Mouse (Mus musculus): ENCODE measurements around the gene 1700029P11Rik.
"Not testable (repeated sequence)": the region's sequence is repeated elsewhere in the genome, so short reads cannot be mapped to it uniquely, and the experiment has no call there.

The 1700029P11Rik gene

DNA sequence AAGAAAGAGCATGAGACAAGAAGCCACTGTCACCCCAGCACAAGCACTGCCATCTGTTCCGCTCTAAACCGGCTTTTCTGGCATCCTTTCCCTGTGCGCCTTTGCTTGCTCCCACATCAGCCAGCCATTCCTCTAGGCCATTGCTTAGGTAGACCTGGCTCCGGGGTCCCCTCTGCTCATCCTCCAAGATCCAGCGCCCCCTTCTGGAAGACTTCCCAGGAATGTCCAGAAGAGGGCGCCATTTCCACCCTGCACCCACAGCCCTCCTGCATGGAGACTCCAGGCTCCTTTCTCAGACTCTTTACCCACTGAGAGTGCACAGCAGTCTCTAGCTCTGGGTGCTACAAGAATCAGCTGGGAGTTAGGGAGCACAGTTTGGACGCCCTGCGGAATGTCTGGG is 23.9 kb upstream of the 1700029P11Rik start:
- in situ Hi-C loops (cut with MboI, MseI) = loop anchor here in 1 of 2 experiments (5.0 kb wide), 1 partner anchor 36 kb away; no protein-coding TSS in a partner anchor

DNA sequence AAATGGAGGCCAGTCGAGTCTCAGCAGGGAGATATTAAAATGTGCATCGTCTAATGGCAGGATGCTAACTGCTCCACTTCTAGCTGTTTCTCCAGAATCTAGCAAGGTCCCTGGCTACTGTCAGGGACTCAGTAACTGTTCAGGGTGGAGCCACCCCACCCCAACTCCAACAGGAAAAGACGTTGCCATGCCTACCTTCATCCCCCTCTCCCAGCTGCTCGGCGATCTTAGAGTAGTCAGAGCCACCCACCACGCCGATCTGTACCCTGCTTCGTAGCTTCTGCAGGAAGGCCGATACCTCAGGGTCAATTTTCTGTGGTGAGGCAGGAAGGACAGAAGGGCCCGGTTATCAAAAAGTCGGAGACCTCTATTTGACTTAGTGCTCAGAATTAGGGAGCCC is 22.7 kb upstream of the 1700029P11Rik start:
- in situ Hi-C loops (cut with MboI, MseI) = loop anchor here in 1 of 2 experiments (5.0 kb wide), 1 partner anchor 35 kb away; no protein-coding TSS in a partner anchor

DNA sequence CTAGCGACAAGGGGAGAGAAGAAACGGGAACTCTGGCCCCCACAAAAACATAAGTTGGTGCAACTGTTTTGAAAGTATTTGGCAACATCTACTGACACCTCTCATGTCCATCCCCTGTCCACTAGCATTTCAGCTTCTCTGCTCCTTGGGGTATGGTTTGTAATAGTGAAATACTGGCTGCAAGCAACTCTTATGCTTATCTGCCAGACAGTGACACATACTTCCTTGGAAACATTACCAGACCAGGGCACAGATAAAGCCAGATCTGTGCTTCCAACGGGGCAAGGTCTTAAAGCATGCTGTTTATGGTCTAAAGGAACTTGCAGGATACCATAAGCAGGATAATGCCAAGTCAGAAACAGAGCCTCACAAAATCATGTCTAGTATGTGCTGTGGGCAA is 21.4 kb upstream of the 1700029P11Rik start:
- in situ Hi-C loops (cut with MboI, MseI) = loop anchor here in 1 of 2 experiments (5.0 kb wide), 1 partner anchor 33 kb away; no protein-coding TSS in a partner anchor

DNA sequence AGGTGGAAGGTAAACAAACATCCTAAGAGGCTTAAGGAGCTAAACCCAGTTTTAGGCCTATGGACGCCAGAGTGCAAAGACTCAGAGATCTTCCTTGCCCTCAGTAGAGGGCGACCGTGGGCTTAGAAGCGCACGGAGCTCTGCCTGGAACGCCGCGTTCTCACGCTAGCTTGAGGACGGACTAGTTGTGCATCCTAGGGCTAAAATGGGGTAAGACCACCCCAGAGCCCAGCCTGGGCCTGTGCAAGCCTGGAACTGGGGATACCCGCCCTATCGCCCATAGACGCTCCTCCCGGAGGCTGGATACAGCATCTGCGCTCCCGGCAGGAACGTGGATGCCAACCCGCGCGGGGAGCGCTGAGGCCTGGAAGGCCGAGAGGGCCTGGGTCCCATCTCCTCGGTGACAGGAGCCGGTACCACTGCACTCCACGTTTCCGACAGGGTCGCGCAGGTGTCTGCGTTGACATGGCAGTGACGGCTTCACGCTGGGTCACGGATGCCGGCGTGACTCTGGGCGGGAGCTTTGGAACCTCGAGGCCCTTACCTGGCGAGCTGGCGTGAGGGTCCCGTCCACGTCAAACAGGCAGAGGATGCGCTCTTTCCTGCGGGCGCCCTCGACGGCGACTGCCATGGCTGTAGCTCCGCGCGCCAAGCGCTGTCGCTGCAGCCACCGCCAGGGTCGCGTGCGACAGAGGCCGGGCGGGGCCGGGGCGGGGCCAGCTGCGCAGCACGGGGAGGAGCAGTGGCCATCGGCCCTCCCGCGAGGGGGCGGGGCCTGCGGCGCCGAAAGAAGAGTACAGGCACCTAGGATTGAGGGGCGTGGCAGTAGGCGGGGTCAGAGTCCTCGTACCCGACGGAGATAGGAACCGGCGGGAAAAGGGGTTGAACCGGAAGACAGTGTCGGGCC is 19.9 kb upstream of the 1700029P11Rik start, which contains the start of gene Pmm1:
TSS of gene Pmm1 (minus strand) at position 760 of the 907 bp plus-strand sequence.
- in situ Hi-C loops (cut with MboI, MseI) = loop anchor here in 1 of 2 experiments (5.0 kb wide), 1 partner anchor 87 kb away; the partner anchor contains the start of gene Snu13

DNA sequence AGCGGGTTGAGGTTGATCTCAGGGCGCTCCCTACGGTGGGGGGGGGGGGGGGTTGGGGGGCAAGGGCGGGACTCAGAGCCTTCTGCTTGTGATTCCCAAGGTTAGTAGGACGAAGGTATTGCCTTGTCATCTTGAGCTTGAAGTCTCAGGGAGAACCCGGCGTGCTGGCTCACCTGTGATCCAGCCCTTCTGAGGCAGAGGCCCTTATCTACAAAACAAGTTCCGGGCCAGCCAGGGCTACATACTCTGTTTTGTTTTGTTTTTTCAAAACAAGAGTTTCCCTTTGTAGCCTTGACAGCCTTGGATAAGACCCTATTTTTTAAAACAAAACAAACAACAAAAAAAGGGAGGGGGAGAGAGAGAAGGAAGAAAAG is 19.3 kb upstream of the 1700029P11Rik start:
- in situ Hi-C loops (cut with MboI, MseI) = loop anchor here in 1 of 2 experiments (5.0 kb wide), 1 partner anchor 86 kb away; the partner anchor contains the start of gene Snu13

DNA sequence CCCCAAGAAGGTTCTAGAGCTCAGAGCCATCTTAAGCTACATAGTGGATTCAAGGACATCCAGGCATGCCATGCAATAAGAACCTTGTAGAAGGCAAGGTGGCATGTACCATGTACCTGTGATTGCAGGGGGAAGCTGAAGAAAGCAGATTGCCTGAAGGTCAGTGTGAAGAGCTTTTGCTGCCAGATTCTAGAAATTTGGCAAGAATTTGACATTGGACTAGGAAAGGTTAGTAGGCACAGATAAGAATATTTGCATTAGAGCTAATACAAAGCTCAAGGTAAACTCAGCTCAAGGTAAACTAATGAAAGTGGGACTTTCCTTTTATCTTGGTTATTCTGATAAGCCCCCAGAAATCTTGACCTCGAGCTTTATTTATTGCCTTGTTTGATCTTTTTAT is 16.1 kb upstream of the 1700029P11Rik start:
- in situ Hi-C loops (cut with MboI, MseI) = loop anchor here in 1 of 2 experiments (5.0 kb wide), 1 partner anchor 83 kb away; the partner anchor contains the start of gene Snu13

DNA sequence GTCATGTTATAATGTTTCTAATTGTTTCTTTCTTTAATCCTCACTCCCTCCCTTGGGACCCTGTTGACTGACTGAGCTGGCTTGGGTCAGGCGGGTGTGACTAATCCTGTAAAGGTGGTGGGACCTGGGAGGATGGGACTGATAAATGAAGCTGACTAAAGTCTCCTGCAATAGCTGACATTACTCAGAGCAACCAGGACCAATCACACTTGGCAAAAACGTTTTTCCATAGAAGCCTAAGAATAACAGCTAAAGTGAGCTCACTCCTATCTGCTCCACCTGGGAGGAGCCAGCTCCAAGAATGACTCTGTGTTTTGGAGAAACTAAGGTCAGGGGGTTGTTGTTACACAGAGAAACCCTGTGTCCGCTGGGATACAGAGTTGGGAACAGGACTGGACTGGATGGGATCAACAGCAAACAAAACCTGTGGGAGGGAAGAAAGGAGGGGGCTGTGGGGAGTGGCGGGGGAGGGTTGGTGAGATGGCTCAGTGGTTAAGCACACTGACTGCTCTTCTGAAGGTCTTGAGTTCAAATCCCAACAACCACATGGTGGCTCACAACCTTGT is 15.3 kb upstream of the 1700029P11Rik start:
- in situ Hi-C loops (cut with MboI, MseI) = loop anchor here in 1 of 2 experiments (5.0 kb wide), 1 partner anchor 82 kb away; the partner anchor contains the start of gene Snu13

DNA sequence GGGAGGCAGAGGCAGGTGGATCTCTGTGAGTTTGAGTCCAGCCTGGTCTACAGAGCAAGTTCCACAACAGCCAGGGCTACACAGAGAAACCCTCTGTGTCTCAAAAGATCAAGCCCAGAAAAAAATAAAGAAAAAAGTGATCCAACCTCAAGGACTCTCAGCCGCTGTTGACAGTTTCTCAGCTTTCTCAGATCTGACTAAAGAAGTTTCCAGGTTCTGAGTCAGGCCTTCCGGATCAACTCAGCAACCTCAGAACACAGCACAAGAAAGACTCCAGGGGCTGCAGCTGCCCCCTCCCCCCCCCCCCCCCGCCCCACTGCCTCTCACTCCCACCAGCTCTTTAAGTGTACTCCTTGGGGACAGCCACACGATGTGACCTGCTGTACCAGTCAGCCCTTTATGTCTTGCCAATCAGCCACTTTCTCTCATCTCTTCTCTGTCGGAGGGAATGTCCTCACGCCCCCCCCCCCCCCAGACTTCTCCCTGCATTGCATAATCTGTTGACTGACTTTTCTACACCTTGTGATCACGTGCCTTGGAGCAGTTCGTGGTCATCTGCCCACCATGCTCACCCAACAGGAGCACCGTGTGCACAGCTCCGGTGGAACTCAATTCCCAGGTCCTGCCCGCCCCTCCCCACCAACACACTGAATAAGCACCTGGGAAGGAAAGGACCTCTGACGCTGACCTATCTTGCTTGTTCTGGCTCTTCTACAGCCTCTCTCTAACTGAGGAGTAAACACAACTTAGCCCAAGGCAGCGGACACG is 14.1 kb upstream of the 1700029P11Rik start:
- in situ Hi-C loops (cut with MboI, MseI) = no loop called here

DNA sequence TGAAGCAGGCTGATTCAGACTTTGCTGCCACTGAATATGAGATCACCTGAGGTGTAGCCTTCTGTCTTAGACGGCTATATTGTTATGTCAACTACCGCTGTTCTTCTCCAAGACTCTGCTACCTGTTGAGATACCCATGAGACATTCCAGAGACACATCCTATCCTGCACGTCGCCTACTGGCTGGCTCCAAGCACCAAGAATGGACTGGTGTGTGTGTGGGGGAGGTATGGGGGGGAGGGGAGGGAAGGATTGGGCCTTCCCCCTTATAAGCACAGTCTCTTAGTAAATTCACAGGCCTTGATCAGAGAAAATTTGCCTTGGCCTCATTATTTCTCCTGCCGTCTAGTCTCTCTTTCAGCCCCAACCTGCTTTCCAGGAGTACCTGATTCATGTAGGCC is 12.5 kb upstream of the 1700029P11Rik start:
- in situ Hi-C loops (cut with MboI, MseI) = no loop called here

DNA sequence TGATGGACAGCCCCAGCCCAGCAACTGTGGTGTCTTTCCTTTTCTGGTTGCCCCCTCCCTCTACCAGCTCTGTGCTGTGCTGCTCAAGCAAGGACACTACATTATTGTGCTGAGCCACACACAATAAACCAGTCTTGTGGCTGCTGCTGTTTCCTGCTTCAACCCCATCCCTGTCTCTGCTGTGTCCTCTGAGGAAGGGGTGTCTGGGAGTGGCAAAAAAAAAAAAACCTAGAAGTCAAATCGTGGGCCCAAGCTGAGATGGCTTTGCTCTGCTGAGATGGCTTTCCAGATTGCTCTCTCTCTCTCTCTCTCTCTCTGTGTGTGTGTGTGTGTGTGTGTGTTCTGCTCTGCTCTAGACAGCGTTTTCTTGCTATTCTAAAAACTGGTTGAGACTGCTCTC is 11.9 kb upstream of the 1700029P11Rik start:
- in situ Hi-C loops (cut with MboI, MseI) = no loop called here

DNA sequence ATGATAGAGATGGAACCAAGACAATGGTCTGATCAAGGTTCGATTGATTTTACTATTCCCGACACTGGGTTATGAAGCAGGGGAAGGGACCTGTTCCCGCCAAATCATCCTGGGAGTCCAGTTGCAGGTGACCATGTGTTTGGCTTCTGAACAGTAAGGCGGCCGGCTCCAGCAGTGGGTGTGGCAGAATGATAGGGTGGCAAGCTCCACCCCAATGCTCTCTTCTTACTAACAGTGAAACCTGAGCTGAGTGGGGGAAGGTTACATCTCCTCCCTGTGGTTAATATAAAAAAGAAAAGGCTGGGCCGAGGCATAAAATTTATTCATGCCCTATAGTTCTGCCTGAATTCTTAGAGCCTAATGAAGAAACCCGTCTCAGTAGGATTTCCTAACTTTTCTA is 11.2 kb upstream of the 1700029P11Rik start:
- in situ Hi-C loops (cut with MboI, MseI) = no loop called here

DNA sequence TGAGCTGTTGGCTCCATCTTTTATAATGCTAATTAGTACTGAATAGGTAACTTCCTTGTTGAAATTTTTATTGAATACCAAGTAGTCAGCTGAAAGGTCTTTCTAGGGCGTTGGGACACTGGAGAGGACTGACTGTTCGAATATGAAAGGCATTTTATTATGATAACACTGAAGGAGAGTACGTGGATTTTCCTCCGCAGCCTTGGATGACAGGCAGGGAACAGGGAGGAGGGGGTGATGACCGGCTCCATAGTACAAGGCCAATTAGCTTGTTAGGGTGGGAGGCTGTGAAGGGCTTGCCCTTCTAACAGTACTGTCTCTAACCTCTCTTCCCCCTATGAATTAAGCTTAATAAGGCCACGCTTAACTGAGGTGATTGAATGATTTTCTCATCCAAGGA is 10.7 kb upstream of the 1700029P11Rik start:
- in situ Hi-C loops (cut with MboI, MseI) = not testable (repeated sequence)

DNA sequence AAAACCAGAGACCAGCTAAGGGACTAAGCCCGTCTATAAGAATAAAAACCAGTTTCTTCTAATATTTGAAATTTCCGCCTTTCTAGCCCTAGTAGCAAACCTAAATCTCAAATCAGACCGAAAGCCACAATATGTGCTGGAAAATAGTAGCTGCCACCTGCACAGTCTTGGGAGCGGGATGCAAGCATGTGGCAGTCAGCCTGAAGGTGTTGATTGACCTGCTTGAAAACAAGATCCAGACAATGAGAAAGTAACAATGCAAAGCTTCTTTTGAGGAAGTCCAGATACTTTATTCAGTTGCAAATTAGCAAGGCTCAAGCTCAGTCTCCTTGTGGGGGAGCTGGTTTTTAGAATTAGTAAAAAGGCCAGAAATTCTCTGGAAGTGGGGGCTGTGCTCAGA is 9.8 kb upstream of the 1700029P11Rik start:
- in situ Hi-C loops (cut with MboI, MseI) = not testable (repeated sequence)

DNA sequence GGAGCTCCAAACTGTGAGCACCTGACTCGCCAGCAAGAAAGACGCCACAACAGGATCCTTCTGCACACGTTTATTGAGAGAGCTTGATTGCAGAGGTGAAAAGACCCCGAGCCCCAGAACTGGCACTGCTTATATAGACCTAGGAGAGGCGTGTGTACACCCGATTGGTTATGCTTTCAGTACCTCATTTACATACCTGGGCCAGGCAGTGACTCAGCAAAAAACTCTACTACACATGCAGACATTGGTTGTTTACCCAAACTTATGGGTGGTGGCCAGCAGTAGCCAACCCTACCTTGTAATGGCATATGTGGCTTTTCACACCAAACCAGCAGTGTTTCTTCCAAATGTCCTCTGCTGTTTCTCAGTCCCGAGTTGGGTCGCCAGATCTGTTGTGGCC is 5.2 kb upstream of the 1700029P11Rik start:
- in situ Hi-C loops (cut with MboI, MseI) = not testable (repeated sequence)

DNA sequence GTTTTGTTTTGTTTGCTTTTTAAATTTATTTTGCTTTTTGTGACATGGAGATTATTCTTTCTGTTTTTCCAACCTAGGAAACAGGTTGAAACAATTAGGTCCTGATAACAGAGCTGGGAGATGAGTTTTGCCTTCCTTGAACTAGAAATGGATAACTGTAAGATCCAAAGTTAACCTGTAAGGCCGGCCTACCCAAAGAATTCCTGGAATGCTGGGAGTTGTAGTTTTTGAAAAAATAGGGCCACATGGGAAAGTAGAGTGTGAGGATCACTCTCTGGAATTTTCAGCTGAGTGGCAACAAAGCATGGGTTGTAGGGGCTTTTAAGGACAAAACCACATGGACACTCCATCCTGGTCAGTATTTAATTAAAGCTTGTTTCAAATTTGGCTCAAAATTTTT is 1.8 kb downstream of the 1700029P11Rik start:
- in situ Hi-C loops (cut with MboI, MseI) = no loop called here

DNA sequence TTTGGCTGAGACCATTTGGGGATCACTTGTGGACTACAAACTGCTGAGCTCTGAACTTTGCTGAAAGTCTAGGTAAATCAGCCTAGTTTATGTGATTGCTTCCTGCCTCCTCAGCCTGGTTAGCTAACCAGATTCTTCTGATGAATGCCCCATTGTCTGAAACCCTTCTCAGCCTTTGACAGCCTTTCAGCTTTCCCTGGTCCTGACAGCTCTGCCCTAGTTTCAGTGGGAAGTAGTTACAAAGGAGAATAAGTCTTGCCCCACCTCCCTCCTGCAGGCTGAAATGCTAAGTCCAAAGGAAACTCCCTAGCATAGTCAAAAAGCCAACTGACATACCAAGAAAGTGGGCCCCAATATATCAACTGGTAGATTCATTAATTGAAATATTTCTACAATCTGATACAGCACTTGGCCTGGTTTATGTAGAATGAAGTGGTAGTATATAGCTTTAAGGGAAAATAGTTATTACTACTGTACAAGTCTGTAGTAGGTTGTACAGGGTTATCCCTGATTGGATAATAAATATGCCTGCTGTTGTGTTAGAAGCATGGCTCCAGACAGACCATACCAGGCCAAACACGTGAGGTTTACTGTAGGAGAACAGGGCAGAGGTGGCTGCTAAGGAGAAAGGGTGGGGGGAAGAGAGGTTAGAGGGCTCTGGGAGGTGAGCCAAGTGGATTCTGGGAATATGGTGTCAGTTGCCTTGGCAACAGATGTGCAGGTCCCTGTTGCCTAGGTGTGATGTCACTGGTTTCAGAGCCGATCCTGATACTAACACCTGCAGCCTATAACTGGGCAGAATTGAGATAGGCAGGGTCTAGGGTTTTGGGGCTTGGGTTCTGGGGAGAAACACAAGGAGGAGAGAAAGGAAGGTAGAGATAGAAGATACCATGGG is 5.2 kb downstream of the 1700029P11Rik start:
- in situ Hi-C loops (cut with MboI, MseI) = no loop called here

DNA sequence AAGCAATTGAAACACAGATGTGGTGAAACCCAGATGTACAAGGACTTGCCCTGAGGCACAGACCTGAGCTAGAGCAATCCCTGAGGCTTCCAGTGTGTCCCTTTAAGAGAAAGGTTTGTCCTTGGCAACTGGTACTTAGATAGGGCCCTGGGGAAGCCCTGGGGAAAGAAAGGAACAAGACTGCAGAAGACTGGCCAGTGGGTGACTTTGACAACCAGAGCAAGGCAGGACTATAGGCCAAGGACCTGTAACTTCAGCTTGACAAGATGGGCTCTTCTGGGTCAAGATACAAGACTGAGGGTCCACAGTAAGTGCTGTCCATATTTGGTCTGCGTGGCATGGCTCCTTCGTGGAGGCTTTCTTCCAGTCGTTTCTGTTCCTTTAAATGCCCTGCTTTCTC is 7.3 kb downstream of the 1700029P11Rik start, which contains the start of gene Xrcc6:
TSS of gene Xrcc6 (plus strand) at position 190 of the 400 bp plus-strand sequence.
- in situ Hi-C loops (cut with MboI, MseI) = no loop called here

DNA sequence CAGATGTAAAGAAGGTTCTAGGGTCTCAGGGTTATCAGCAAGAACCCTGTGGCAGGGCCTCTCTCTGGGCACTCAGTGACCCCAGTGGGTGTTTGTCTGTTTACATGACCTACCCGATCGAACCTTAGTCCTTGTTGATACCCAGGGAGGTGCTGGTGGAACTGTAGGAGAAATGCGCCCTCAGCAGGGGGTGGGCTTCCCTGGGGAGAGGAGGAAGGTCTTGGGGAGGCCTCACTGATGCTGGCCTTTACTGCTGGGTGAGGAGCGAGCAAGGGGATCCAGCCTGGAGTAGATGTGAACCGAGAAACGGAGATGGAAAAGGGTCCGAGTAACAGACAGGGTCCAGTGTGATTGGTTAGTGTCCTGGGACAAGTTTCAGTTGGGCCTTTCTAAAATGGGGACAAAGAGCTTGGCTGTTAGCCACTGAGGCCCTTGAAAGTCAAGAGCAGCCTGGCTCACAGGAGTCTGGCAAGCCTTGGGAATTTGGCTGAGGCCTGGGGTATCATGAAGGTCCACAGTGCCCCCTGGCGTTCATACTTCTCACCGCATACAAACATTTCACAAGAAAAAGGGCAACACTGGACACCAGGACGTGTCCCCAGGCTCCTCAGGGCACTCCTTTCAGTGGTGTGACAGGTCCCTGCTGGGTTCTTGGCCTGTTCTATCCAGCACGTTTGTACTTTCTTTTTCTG is 9.2 kb downstream of the 1700029P11Rik start:
- in situ Hi-C loops (cut with MboI, MseI) = loop anchor here (5.0 kb wide), 2 partner anchors 32 to 37 kb away; no protein-coding TSS in a partner anchor

DNA sequence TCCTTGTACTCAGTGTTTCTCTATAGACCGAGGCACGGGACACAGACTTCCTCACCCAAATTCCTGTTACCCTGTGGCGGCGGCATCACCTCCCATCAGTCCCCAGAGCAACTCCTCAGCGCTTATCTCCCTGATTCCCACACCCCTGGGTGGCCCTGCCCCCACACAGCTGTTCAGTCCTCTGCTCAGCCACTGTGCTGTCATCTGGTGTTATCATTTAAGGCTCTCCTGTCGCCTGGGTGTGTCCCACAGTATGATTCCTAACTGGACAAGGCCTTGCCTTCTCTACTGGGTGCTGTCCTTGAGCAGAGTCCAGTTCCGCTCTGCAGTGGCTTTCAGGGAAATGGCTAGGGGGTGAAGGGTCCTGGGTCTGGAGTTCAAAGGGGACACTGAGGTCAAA is 10.2 kb downstream of the 1700029P11Rik start:
- in situ Hi-C loops (cut with MboI, MseI) = loop anchor here (5.0 kb wide), 2 partner anchors 33 to 38 kb away; no protein-coding TSS in a partner anchor

DNA sequence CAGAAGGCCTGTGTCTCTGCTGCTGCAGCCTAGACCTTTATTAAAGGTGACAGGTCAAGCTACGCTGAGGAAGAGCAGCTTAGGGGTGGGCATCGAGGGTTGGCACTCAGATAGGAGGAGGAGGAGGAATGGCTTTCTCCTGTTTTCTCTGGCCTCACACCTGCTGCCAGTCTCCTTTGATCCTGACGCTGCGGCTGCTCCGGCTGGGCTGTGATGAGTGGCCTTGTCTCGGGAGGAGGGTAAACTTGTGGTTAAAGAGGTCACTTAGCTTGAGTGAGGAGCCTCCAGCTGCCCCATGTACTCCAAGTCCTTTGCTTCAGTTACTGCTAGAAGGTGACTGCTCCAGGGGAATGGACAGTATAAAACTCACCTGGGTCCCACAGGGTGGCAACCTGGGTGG is 13.7 kb downstream of the 1700029P11Rik start:
- in situ Hi-C loops (cut with MboI, MseI) = loop anchor here (5.0 kb wide), 2 partner anchors 37 to 42 kb away; no protein-coding TSS in a partner anchor
